Mouse (Mus musculus) splenic B cell, adult 2 months (primary cell): ENCODE measurements at regions not wholly inside any gene's neighbourhood (a gene's known extent, or its start where the extent isn't known, plus 50 kb on each side); places are given as distances from the start of the nearest gene placed in this dataset.

ENCODE experiments used
- DNase-seq: peaks from one replicate; pipeline ENCODE4 v3.0.0-alpha.2; 2011; ENCODE audit warnings: low read depth, low spot score
- H3K27me3 ChIP-seq: 2 replicates; pipeline ENCODE4 v1.6.1; 2012; ENCODE audit warnings: mild to moderate bottlenecking, low read length, moderate library complexity, mixed read lengths; ENCODE audit not compliant: control insufficient read depth, poor library complexity, insufficient read depth, severe bottlenecking
- H3K36me3 ChIP-seq: 2 replicates; pipeline ENCODE4 v1.6.1; 2012; ENCODE audit warnings: mild to moderate bottlenecking, low read length, moderate library complexity, mixed read lengths; ENCODE audit not compliant: control insufficient read depth, poor library complexity, insufficient read depth, severe bottlenecking

GRCm38 (mm10) chr11:21478191-21478590, 93.8 kb upstream of the Wdpcp start:
- no peak for DNase-seq
- Histone ChIP-seq H3K36me3 (no peaks in the 10 kb centered on the region), H3K27me3 (no peaks in the 10 kb centered on the region)

- no peak for DNase-seq
- H3K27me3 ChIP-seq: no peaks in the 10 kb centered on the region
- H3K36me3 ChIP-seq: no peaks in the 10 kb centered on the region
Measured at GRCm38 (mm10) chr11:21470711-21471110, 99.7 kb upstream of the Ugp2 start.

GRCm38 (mm10) chr11:21468465-21468864, 97.5 kb upstream of the Ugp2 start:
- DNase-seq: peak; percentile 52
- H3K36me3 ChIP-seq: no peaks in the 10 kb centered on the region
- no peaks in the 10 kb centered on the region for H3K27me3 ChIP-seq

GRCm38 (mm10) chr11:21460011-21460410, 89.0 kb upstream of the Ugp2 start:
- no peaks in the 10 kb centered on the region for H3K27me3 ChIP-seq
- H3K36me3 ChIP-seq: no peaks in the 10 kb centered on the region
- no peak for DNase-seq

GRCm38 (mm10) chr11:21453308-21454106, 82.5 kb upstream of the Ugp2 start:
- Histone ChIP-seq H3K36me3 (no peaks in the 10 kb centered on the region), H3K27me3 (no peaks in the 10 kb centered on the region)
- peak; percentile 71 for DNase-seq

- DNase-seq: no peak
- Histone ChIP-seq H3K27me3 (no peaks in the 10 kb centered on the region), H3K36me3 (no peaks in the 10 kb centered on the region)
Measured at GRCm38 (mm10) chr11:21433726-21434125, 62.7 kb upstream of the Ugp2 start.

GRCm38 (mm10) chr11:21430021-21430420, 59.0 kb upstream of the Ugp2 start:
- H3K27me3 ChIP-seq: no peaks in the 10 kb centered on the region
- DNase-seq: no peak

GRCm38 (mm10) chr11:21428749-21429148, 57.7 kb upstream of the Ugp2 start:
- H3K27me3 ChIP-seq: no peaks in the 10 kb centered on the region
- DNase-seq: no peak
- no peaks in the 10 kb centered on the region for H3K36me3 ChIP-seq

More at GRCm38 (mm10) chr11:21430021-21430420, 59.0 kb upstream of the Ugp2 start:
- no peaks in the 10 kb centered on the region for H3K36me3 ChIP-seq

GRCm38 (mm10) chr11:21428013-21428317, 57.0 kb upstream of the Ugp2 start:
- no peak for DNase-seq
- no peaks in the 10 kb centered on the region for H3K36me3 ChIP-seq
- H3K27me3 ChIP-seq: no peaks in the 10 kb centered on the region

GRCm38 (mm10) chr11:21427291-21428012, 56.5 kb upstream of the Ugp2 start:
- H3K27me3 ChIP-seq: no peaks in the 10 kb centered on the region
- DNase-seq: no peak
- H3K36me3 ChIP-seq: no peaks in the 10 kb centered on the region

- Histone ChIP-seq H3K36me3 (no peaks in the 10 kb centered on the region), H3K27me3 (no peaks in the 10 kb centered on the region)
- DNase-seq: no peak
Measured at GRCm38 (mm10) chr11:21425480-21426101, 54.6 kb upstream of the Ugp2 start.

- Histone ChIP-seq H3K27me3 (no peaks in the 10 kb centered on the region), H3K36me3 (no peaks in the 10 kb centered on the region)
- peak; percentile 22 for DNase-seq
Measured at GRCm38 (mm10) chr11:21424345-21424744, 53.3 kb upstream of the Ugp2 start.

GRCm38 (mm10) chr11:21422281-21422878, 51.4 kb upstream of the Ugp2 start:
- H3K36me3 ChIP-seq: no peaks in the 10 kb centered on the region

More at GRCm38 (mm10) chr11:21422281-21422878, 51.4 kb upstream of the Ugp2 start:
- no peaks in the 10 kb centered on the region for H3K27me3 ChIP-seq
- no peak for DNase-seq
